Mouse (Mus musculus) forebrain, embryonic 10.5 days (tissue): ENCODE results near the gene Rrp1b. TPM values are rescaled to one million over a fixed set of nuclear protein-coding genes. Genes with fewer than 3 reads are reported as not detected.
"Not testable (repeated sequence)": the region's sequence is repeated elsewhere in the genome, so short reads cannot be mapped to it uniquely, and the experiment has no call there.

Experiments used
- DNase-seq: peaks from one replicate; pipeline ENCODE4 v3.0.0-alpha.2; 2017; ENCODE audit warnings: low spot score; ENCODE audit errors: extremely low spot score
- H3K27ac ChIP-seq: fragments of 300-500 bp; sonication (generic); 2 replicates; pipeline ENCODE4 v1.5.1; 2016; ENCODE audit warnings: mild to moderate bottlenecking
- H3K27me3 ChIP-seq: fragments of 300-500 bp; sonication (generic); 2 replicates; pipeline ENCODE4 v1.6.1; 2016; ENCODE audit warnings: mild to moderate bottlenecking; ENCODE audit not compliant: poor library complexity, severe bottlenecking
- H3K36me3 ChIP-seq: fragments of 300-500 bp; sonication (generic); replicated peaks from 2 replicates; pipeline ENCODE4 v1.6.1; 2016; ENCODE audit warnings: mild to moderate bottlenecking, moderate library complexity
- H3K4me1 ChIP-seq: fragments of 300-500 bp; sonication (generic); 2 replicates; pipeline ENCODE4 v1.6.1; 2016
- H3K4me3 ChIP-seq: fragments of 300-500 bp; sonication (generic); 2 replicates; pipeline ENCODE4 v1.5.1; 2016; ENCODE audit warnings: mild to moderate bottlenecking, moderate library complexity
- H3K9me3 ChIP-seq: fragments of 300-500 bp; sonication (generic); 2 replicates; pipeline ENCODE4 v1.6.1; 2016; ENCODE audit warnings: mild to moderate bottlenecking, moderate library complexity
- WGBS: fragments of 180-500 bp; shearing (Covaris S2); methylation state at CpG from one replicate; pipeline ENCODE4 v1.1.7; 2016; 5-methylcytosine and 5-hydroxymethylcytosine counted together
- polyA plus RNA-seq: library from polyadenylated mRNA; unstranded; fragments of >200 nt; fragmentation: Nextera tagmentation; extraction: Ambion mirVana; gene quantifications from 2 replicates; pipeline ENCODE4 v1.2.1, GENCODE M21; 2016

Rrp1b gene
- polyA plus RNA-seq, 1 experiment from 2014 or later: 109 TPM

- peaks cover 50% of the 10 kb centered on the region for H3K36me3 ChIP-seq
- H3K27ac ChIP-seq: no peak overlapping the region
- H3K4me3 ChIP-seq: no peak overlapping the region
- WGBS: 90% methylated on average over 10 of the region's 10 CpGs
- no peaks in the 10 kb centered on the region for H3K27me3 ChIP-seq
- no peak for DNase-seq
- peaks cover 33% of the 10 kb centered on the region for H3K4me1 ChIP-seq
- no peaks in the 10 kb centered on the region for H3K9me3 ChIP-seq
Observed at GRCm38 (mm10) chr17:32040263-32040662, 4.4 kb downstream of the Rrp1b start.

DNA sequence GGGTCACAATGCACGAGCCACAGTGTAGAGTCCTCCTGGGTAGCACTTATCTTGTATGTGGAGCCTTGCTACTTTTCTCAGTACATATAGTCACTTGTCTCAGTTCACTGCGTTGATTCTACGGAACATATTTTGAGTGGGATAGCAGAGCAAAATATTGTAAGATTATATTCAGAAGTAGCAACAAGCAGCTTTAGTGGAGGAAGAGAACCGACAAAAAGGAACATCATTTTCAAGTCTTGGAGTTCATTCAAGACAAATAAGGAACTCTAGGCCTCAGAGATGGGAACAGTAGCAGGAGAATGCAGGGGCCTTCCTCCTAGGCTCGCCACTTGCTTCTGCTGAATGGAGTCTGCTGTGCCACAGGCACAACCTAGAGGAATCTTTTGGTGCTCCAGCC is 10.6 kb downstream of the Rrp1b start:
- H3K4me3 ChIP-seq: no peak overlapping the region
- 0 out of 2 replicates have a peak, but pooled peaks cover 5% of the 10 kb centered on the region for H3K4me1 ChIP-seq
- H3K36me3 ChIP-seq: peaks cover 84% of the 10 kb centered on the region
- no peak overlapping the region for H3K27ac ChIP-seq
- H3K27me3 ChIP-seq: no peaks in the 10 kb centered on the region
- no peaks in the 10 kb centered on the region for H3K9me3 ChIP-seq
- no peak for DNase-seq
- WGBS: 94% methylated on average over 5 of the region's 5 CpGs

- Histone ChIP-seq H3K4me1 (0 out of 2 replicates have a peak, but pooled peaks cover 4% of the 10 kb centered on the region), H3K27ac (no peak overlapping the region), H3K36me3 (peaks cover 92% of the 10 kb centered on the region), H3K4me3 (no peak overlapping the region), H3K9me3 (no peaks in the 10 kb centered on the region), H3K27me3 (no peaks in the 10 kb centered on the region)
- WGBS: 88% methylated on average over 5 of the region's 5 CpGs
- DNase-seq: no peak
Observed at GRCm38 (mm10) chr17:32048351-32048750, 12.5 kb downstream of the Rrp1b start.

- Histone ChIP-seq H3K27me3 (no peaks in the 10 kb centered on the region), H3K27ac (no peak overlapping the region), H3K4me1 (no peaks in the 10 kb centered on the region), H3K4me3 (no peak overlapping the region), H3K36me3 (peaks cover 100% of the 10 kb centered on the region), H3K9me3 (no peaks in the 10 kb centered on the region)
- WGBS: 87% methylated on average over 4 of the region's 4 CpGs
- DNase-seq: no peak
Observed at GRCm38 (mm10) chr17:32049914-32050313, 14.0 kb downstream of the Rrp1b start.

DNA sequence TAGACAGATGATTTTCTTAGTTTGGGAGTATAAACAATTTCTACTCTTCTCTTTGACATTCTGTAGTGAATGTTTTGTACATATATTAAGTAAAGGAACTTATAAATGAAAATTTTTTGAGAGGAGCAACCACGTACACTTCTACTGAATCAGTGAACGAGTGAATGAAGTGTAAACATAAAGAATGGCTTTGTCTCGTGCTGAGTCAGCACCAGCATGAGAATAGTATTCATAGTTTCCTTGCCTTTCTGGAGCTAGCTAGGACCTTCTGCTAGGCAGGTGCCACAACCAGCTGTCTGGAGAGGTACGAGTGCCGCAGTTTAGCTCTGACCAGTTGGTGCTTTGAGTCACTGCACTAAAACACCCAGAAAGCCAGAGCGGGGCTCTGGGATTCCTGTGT is 14.7 kb downstream of the Rrp1b start:
- no peaks in the 10 kb centered on the region for H3K27me3 ChIP-seq
- DNase-seq: no peak
- no peak overlapping the region for H3K27ac ChIP-seq
- WGBS: 93% methylated on average over 6 of the region's 6 CpGs
- no peaks in the 10 kb centered on the region for H3K9me3 ChIP-seq
- H3K36me3 ChIP-seq: peaks cover 100% of the 10 kb centered on the region
- H3K4me1 ChIP-seq: no peaks in the 10 kb centered on the region
- H3K4me3 ChIP-seq: no peak overlapping the region

DNA sequence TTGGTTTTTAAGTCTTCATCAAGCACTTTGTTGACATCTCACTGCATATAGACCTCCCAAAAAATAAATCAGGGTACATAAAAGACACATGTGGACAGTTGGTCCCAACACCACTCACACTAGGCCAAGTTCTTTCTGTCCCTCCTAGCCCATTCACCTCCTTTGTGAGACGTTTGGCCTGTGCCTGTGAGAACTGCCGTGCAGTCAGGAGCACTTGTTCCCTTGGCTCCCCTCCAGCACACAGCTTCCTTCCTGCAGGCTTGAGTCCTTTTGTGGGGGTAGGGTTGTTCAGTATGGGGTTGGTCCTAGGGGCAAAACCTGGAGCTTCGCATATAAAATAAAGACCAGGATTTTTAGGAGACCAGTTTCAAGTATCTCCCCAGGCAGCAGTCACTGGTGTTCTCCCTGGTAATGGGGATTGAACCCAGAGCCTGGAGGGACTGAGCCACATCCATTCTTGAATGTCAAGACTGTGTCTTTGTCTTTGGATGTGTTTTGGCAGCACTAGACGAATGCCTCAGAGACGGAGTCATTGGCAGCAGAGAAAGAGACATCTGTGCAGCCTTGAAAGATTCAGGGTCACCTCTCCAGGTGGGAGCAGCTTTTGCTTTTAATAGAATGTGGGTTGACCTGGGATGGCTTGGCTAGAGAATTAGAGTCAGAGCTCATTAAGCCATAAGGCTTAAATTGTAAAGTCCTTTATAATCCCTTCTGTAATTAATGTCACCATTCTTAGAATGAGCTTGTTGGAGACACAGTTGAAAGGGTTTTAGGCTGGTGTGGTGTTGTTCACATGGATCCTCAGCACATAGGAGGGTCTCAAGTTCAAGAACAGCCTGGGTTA is 16.6 kb downstream of the Rrp1b start:
- H3K27ac ChIP-seq: no peak overlapping the region
- H3K36me3 ChIP-seq: peaks cover 100% of the 10 kb centered on the region
- H3K9me3 ChIP-seq: no peaks in the 10 kb centered on the region
- H3K4me3 ChIP-seq: no peak overlapping the region
- 91% methylated on average over 5 of the region's 5 CpGs for WGBS
- no peaks in the 10 kb centered on the region for H3K27me3 ChIP-seq
- DNase-seq: no peak
- H3K4me1 ChIP-seq: no peaks in the 10 kb centered on the region

GRCm38 (mm10) chr17:32053677-32054076 is 17.8 kb downstream of the Rrp1b start:
- WGBS: 92% methylated on average over 5 of the region's 5 CpGs
- H3K27me3 ChIP-seq: no peaks in the 10 kb centered on the region
- peaks cover 100% of the 10 kb centered on the region for H3K36me3 ChIP-seq
- no peaks in the 10 kb centered on the region for H3K4me1 ChIP-seq
- no peak overlapping the region for H3K27ac ChIP-seq
- H3K4me3 ChIP-seq: no peak overlapping the region
- no peaks in the 10 kb centered on the region for H3K9me3 ChIP-seq
- DNase-seq: no peak

- 93% methylated on average over 2 of the region's 2 CpGs for WGBS
- Histone ChIP-seq H3K4me3 (no peak overlapping the region), H3K27ac (no peak overlapping the region), H3K9me3 (no peaks in the 10 kb centered on the region), H3K4me1 (no peaks in the 10 kb centered on the region), H3K36me3 (peaks cover 100% of the 10 kb centered on the region), H3K27me3 (no peaks in the 10 kb centered on the region)
- DNase-seq: no peak
Observed at GRCm38 (mm10) chr17:32057843-32058242, 21.9 kb downstream of the Rrp1b start.

GRCm38 (mm10) chr17:32059084-32059483 is 23.2 kb downstream of the Rrp1b start:
- H3K36me3 ChIP-seq: peaks cover 92% of the 10 kb centered on the region
- no peaks in the 10 kb centered on the region for H3K9me3 ChIP-seq
- H3K4me1 ChIP-seq: peaks cover 3% of the 10 kb centered on the region; the same call in 1 of the 2 replicates
- H3K27me3 ChIP-seq: no peaks in the 10 kb centered on the region
- no peak overlapping the region for H3K27ac ChIP-seq
- H3K4me3 ChIP-seq: no peak overlapping the region
- no peak for DNase-seq
- WGBS: 97% methylated on average over 2 of the region's 2 CpGs

DNA sequence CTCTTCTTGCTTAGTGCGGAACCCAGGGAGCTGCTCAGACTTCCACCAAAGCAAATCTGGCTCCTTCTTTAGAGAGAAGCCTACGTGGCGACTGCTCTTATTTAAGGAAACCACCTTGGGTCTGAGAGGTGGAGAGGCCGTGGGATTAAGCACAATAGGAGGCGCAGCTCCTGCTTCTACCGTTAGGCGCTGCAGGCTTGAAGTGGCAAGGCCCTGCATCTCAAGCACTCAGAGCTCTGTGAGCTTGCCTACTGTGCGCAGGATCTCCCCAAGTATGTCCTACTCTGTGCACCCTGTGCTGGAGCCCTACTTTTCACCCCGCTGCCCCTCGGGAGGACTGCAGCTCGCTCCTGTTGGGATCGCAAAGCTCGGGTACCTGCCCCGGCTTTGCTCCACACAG is 25.3 kb downstream of the Rrp1b start:
- peaks cover 12% of the 10 kb centered on the region for H3K4me1 ChIP-seq
- H3K4me3 ChIP-seq: no peak overlapping the region
- no peak for DNase-seq
- H3K36me3 ChIP-seq: peaks cover 71% of the 10 kb centered on the region
- H3K27ac ChIP-seq: no peak overlapping the region
- no peaks in the 10 kb centered on the region for H3K9me3 ChIP-seq
- H3K27me3 ChIP-seq: no peaks in the 10 kb centered on the region
- 95% methylated on average over 14 of the region's 14 CpGs for WGBS

- Histone ChIP-seq H3K27ac (no peak overlapping the region), H3K4me3 (no peak overlapping the region), H3K36me3 (peaks cover 46% of the 10 kb centered on the region), H3K9me3 (no peaks in the 10 kb centered on the region), H3K4me1 (peaks cover 12% of the 10 kb centered on the region), H3K27me3 (no peaks in the 10 kb centered on the region)
- no peak for DNase-seq
- WGBS: 81% methylated on average over 2 of the region's 2 CpGs
Observed at GRCm38 (mm10) chr17:32063654-32064053, 27.8 kb downstream of the Rrp1b start.

GRCm38 (mm10) chr17:32064762-32065161 is 28.9 kb downstream of the Rrp1b start:
- not testable (repeated sequence) for DNase-seq, H3K4me3 ChIP-seq, H3K9me3 ChIP-seq, H3K27ac ChIP-seq, H3K27me3 ChIP-seq
- H3K4me1 ChIP-seq: peaks cover 12% of the 10 kb centered on the region
- 65% methylated on average over 8 of the region's 8 CpGs for WGBS
- peaks cover 35% of the 10 kb centered on the region for H3K36me3 ChIP-seq

GRCm38 (mm10) chr17:32067541-32067940 is 31.6 kb downstream of the Rrp1b start:
- no peaks in the 10 kb centered on the region for H3K27me3 ChIP-seq
- H3K27ac ChIP-seq: no peak overlapping the region
- no peak overlapping the region for H3K4me3 ChIP-seq
- WGBS: 83% methylated on average over 9 of the region's 9 CpGs
- DNase-seq: no peak
- peaks cover 9% of the 10 kb centered on the region; the same call in 1 of the 2 replicates for H3K9me3 ChIP-seq
- H3K4me1 ChIP-seq: peaks cover 12% of the 10 kb centered on the region
- H3K36me3 ChIP-seq: peaks cover 7% of the 10 kb centered on the region; the same call in 1 of the 2 replicates
